Mouse (Mus musculus) megakaryocyte, embryonic 14.5 days (primary cell): ENCODE results near the gene Gm16181. TPM values are rescaled to one million over a fixed set of nuclear protein-coding genes. Genes with fewer than 3 reads are reported as not detected.

ENCODE experiments used
- H3K27me3 ChIP-seq: replicated peaks from 2 replicates; pipeline ENCODE3; 2012; ENCODE audit warnings: inconsistent platforms
- H3K36me3 ChIP-seq: replicated peaks from 2 replicates; pipeline ENCODE3; 2012; ENCODE audit warnings: low read length, inconsistent platforms, mixed read lengths
- H3K4me1 ChIP-seq: 2 replicates; pipeline ENCODE4 v1.6.1; 2012; ENCODE audit warnings: inconsistent platforms
- H3K4me3 ChIP-seq: replicated peaks from 2 replicates; pipeline ENCODE3; 2012; ENCODE audit warnings: moderate library complexity, mild to moderate bottlenecking, inconsistent platforms
- H3K9me3 ChIP-seq: 2 replicates; pipeline ENCODE4 v1.6.1; 2012; ENCODE audit warnings: inconsistent platforms
- FLI1 ChIP-seq: IDR thresholded peaks from 2 replicates; pipeline ENCODE4 v1.6.1; 2012; ENCODE audit warnings: low read length, inconsistent platforms, mixed read lengths
- GATA1 ChIP-seq: IDR thresholded peaks from 3 replicates; pipeline ENCODE4 v1.6.1; 2012; ENCODE audit warnings: mixed read lengths, low read length, inconsistent platforms, borderline replicate concordance
- polyA plus RNA-seq: library from polyadenylated mRNA; stranded (reverse); fragments of >175 nt; gene quantifications from 2 replicates; pipeline ENCODE4 v1.2.3, GENCODE M21; 2012; ENCODE audit warnings: low replicate concordance; ENCODE audit not compliant: insufficient read depth

Gene Gm16181
- polyA plus RNA-seq: not detected in 2 replicates

DNA sequence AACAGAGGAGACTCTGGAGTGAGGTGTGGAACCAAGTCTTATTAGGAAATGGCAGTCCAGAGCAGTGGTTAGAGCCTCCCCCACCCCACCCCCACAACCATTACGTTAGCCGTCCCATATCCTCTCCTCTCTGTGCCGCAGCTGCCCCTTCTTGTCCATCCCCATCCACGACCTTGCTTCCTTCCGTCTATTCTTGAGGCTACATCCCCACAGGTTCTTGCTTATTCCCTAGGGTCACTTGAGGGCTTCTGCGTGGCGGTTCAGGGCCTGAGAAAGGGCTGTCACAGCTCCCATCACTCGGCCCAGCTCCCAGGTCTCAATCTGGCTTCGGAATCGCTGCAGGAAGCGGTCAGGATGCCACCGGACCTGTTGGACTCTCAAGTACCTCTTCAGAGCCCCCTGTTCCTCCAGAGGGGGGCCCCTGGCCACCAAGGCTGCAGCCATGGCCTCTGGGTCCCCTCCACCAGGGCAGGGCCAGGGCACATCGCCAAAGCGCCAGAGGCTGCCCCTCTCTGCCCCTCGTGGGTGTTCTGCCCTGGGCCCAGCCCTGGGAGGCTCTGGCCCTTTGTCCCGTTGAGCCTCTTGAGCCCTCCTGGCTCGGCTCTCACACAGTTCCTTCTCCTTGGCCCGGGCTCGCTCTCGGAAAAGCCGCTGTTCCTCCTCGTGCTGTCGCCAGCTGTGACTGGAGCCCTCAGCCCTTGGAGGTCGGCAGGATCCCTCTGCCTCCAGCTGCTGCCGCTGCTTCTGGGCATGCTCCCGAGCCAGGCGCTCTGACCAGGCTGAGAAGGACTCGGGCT is at the start of gene Gm16181:
Gene Gm16181 (plus strand): TSS at position 679 of the 797 bp plus-strand sequence.
- no peaks in the 10 kb centered on the region for H3K9me3 ChIP-seq
- peak within 1 kb of the TSS; percentile 81 for H3K4me3 ChIP-seq
- no peaks in the 10 kb centered on the region for H3K27me3 ChIP-seq
- peaks cover 90% of the 10 kb centered on the region for H3K4me1 ChIP-seq
- peaks cover 42% of the 10 kb centered on the region for H3K36me3 ChIP-seq
- TF ChIP-seq FLI1: no peak
- TF ChIP-seq GATA1: no peak

DNA sequence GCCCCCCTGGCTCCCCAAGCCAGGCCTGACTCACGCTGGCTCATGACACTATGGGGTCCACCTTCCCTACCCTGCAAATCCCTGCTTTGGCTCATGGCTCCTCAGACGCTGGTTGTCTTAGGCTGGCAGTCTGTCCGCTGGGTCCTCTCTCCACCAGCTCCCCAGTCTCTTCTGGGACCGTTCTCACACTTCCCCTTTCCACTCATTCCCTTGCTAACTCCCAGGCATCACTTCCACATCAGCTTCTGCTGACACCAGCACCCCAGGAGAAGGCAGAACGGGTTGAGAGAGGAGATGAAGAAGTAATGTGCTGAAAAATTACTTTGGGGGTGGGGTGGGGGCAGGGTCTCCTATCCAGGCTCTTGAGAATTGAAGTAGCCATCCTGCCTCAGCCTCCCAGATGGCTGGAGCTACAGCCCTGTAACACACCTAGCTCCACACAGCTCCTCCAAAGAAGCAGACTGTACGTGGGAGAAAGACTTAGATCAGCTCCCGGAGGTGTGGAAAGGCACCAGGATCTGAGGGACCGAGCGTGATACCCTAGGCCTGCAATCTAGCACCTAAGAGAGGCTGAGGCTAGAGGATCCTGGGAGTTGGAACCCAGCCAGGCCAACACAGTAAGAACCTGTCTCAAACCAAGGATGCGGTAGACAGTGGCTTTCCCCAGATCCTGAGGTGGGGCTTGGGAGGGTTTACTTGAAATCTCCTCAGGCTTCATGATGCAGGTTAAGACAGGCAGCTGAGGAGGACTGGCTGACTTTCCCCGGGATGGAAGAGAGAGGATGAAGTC is 48.0 kb upstream of the Gm16181 start:
- H3K9me3 ChIP-seq: no peaks in the 10 kb centered on the region
- TF ChIP-seq FLI1 (no peak), GATA1 (no peak)
- no peaks in the 10 kb centered on the region for H3K27me3 ChIP-seq
- peaks cover 53% of the 10 kb centered on the region for H3K4me1 ChIP-seq
- peaks cover 5% of the 10 kb centered on the region for H3K36me3 ChIP-seq
- peak overlapping the region; percentile 78 for H3K4me3 ChIP-seq

DNA sequence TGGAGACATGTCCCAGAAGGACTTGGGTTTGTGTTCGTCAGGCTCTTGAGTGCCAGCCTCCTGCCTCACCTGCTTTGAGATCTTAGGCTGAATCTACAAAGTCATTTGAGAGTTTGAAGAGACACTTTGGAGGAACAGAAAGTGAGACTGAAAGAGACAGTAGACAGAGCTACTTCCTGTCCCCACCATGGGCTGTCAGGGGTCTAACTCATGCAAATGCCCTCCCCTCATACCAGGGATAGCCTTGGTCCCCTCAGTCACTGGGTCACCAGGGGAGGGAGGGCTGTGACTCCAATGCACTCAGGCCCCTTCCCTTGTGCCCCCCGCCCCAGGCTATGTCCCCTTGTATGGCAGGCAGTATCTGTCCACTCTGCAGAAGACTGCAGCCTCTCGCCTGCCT is 47.3 kb upstream of the Gm16181 start:
- Histone ChIP-seq H3K4me1 (peaks cover 51% of the 10 kb centered on the region), H3K9me3 (no peaks in the 10 kb centered on the region), H3K4me3 (peak overlapping the region; percentile 80), H3K36me3 (peaks cover 4% of the 10 kb centered on the region), H3K27me3 (no peaks in the 10 kb centered on the region)
- TF ChIP-seq GATA1 (no peak), FLI1 (no peak)

DNA sequence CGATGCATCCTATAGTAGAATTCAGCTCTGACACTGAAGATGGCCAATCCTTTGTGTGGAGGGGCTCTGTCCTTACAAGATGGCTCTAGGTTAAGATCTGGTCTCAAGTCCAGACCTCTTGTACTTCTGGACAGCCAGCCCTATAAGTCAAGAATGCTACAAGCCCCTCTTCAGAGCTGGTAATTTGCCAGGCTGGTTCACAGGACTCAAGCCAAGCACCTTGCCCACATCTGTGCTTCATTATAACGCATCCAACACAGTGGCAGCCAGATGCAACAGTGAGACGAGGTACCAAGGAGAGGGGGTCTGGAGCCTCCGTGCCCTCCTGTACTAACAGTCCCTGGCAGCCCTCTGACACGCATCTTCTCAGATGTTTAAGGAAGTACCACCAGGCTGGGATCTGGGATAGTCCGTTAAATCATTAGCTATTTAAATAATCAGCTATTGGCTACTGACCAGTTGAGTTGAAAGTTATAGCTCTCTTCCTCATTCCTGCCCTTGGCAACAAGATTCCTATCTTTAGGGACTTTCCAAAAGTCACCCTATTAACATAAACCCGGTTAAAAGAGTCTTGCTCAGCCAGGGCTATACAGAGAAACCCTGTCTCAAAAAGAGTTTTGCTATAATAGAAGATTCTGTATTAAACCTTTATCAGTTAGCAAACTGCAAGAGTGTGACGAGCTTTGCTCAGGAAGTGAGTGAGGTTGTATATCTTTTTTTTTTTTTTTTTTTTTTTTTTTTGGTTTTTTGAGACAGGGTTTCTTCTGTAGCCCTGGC is 46.2 kb upstream of the Gm16181 start:
- peak overlapping the region; percentile 19 for H3K4me3 ChIP-seq
- no peaks in the 10 kb centered on the region for H3K9me3 ChIP-seq
- H3K36me3 ChIP-seq: peaks cover 9% of the 10 kb centered on the region
- H3K27me3 ChIP-seq: no peaks in the 10 kb centered on the region
- H3K4me1 ChIP-seq: peaks cover 52% of the 10 kb centered on the region
- TF ChIP-seq FLI1 (no peak), GATA1 (no peak)

DNA sequence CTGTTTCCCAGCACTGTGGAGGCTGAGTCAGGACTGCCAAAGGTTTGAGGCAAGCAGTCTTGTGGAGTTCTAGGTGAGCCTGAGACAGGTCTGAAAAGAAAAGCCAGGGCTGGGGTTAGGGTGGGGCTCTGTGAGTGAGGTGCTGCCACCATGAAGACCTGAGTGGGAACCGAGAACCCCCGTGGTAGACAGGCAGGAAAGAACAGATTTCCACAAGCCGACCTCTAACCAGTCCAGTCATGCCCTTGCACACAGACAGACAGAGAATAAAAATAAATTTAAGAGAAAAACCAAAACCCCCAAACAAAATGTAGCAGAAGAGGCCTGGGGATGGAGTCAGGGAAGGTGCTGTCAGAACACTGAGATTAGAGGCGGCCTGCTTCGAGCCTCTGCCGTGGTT is 45.3 kb upstream of the Gm16181 start:
- Histone ChIP-seq H3K36me3 (peaks cover 19% of the 10 kb centered on the region), H3K9me3 (no peaks in the 10 kb centered on the region), H3K4me1 (peaks cover 58% of the 10 kb centered on the region), H3K4me3 (no peak overlapping the region), H3K27me3 (no peaks in the 10 kb centered on the region)
- TF ChIP-seq GATA1 (no peak), FLI1 (no peak)

DNA sequence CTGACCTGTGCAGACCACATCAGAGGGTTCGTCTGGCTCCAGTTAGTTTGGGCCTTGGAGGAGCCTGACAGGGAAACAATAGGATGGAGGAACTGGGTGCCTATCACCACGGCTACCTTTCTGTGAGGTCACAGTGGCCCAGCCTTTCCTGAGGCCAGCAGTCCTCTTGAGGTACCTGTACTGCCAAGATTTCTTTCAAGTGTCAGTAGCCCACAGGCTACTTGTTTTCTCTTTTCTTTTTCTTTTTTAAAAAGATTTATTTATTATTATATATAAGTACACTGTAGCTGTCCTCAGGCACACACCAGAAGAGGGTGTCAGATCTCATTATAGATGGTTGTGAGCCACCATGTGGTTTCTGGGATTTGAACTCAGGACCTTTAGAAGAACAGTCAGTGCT is 44.7 kb upstream of the Gm16181 start, which contains the start of gene Aif1:
Gene Aif1 (minus strand): TSS at position 101 of the 400 bp plus-strand sequence.
- Histone ChIP-seq H3K27me3 (no peaks in the 10 kb centered on the region), H3K4me3 (no peak within 1 kb of the TSS), H3K36me3 (peaks cover 21% of the 10 kb centered on the region), H3K9me3 (no peaks in the 10 kb centered on the region), H3K4me1 (peaks cover 59% of the 10 kb centered on the region)
- TF ChIP-seq GATA1: no peak
- TF ChIP-seq FLI1: no peak

DNA sequence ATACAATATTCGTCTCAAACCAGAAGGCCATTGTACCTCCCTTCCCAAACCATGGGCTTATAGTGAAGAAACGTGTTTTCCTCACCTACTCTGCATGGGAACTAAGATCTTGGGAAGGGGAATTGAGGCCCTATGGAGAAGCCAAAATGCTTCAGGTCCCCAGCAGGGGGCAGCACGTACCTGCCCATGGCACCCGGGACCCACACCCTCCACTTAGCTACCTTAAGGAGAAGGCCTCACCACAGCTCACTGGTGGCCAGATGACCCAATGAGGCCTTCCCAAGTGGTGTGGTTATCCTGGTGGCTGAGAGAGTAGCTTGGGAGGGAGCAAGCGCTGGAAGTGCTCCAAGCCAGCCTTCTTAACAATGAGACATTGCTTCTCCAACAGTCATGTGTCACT is 42.1 kb upstream of the Gm16181 start:
- Histone ChIP-seq H3K4me1 (peaks cover 43% of the 10 kb centered on the region), H3K4me3 (no peak overlapping the region), H3K9me3 (no peaks in the 10 kb centered on the region), H3K36me3 (peaks cover 28% of the 10 kb centered on the region), H3K27me3 (no peaks in the 10 kb centered on the region)
- TF ChIP-seq GATA1 (no peak), FLI1 (no peak)

DNA sequence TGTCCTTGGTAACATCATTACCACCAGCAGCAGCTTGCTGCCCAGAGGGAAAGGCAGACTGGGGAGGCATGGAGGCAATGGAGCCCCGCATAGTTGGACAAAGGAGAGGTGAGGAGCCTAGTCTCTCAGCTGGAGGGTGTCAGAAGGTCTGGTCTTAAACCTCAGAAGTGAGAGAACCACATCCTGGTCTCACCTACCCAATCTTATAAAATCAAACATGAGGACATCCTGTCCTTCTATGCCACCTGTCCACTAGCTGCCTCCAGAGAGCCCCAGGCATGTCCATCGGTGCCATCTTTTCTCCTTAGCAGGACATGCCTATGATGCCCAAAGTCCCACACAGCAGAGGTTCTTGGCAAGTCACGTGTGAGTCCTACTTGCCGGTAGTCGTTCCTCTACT is 40.5 kb upstream of the Gm16181 start:
- no peaks in the 10 kb centered on the region for H3K9me3 ChIP-seq
- H3K27me3 ChIP-seq: no peaks in the 10 kb centered on the region
- no peak overlapping the region for H3K4me3 ChIP-seq
- H3K36me3 ChIP-seq: peaks cover 43% of the 10 kb centered on the region
- H3K4me1 ChIP-seq: peaks cover 44% of the 10 kb centered on the region
- TF ChIP-seq FLI1 (no peak), GATA1 (no peak)
